Mouse (Mus musculus): ENCODE measurements at regions not wholly inside any gene's neighbourhood (a gene's known extent, or its start where the extent isn't known, plus 50 kb on each side); places are given as distances from the start of the nearest gene placed in this dataset.

GRCm38 (mm10) chr10:117908079-117908675 lies 62.3 kb upstream of the Rap1b start:
- Histone ChIP-seq H3K27me3 (replicated peaks) (no peaks in the 10 kb centered on the region), H3K79me2 (replicated peaks; ENCODE audit: control insufficient read depth, extremely low read depth, insufficient read depth, poor library complexity, severe bottlenecking) (no peaks in the 10 kb centered on the region), H3K4me3 (replicated peaks in 1 of 3; ENCODE audit: low read depth in 2 of 3, low read length in 2 of 3, poor library complexity in 1 of 3) (no peak overlapping the region), H3K9me3 (replicated peaks; ENCODE audit: low read length) (peaks cover 5% of the 10 kb centered on the region), H3K4me2 (ENCODE audit: insufficient read depth, low read depth, poor library complexity, severe bottlenecking) (no peak overlapping the region), H3K4me1 (ENCODE audit: control insufficient read depth in 1 of 2, insufficient read depth in 2 of 2) (peaks cover 12 to 34% of the 10 kb centered on the region in 2 experiments), H3K9ac (ENCODE audit: insufficient read depth, low read depth) (no peak overlapping the region), H3K27ac (ENCODE audit: insufficient read depth, low read depth) (no peak overlapping the region), H3K36me3 (replicated peaks in 1 of 2; ENCODE audit: control insufficient read depth in 1 of 2, insufficient read depth in 1 of 2, low read length in 1 of 2) (no peaks in the 10 kb centered on the region)
- dilution Hi-C loops (cut with MboI; ENCODE audit: extremely low pct_ligation_motif_present, extremely low pct_unique_long_range_greater_than_20kb, low sequenced_read_pairs) = no loop called here
- in situ Hi-C loops (cut with MboI; ENCODE audit: low pct_ligation_motif_present, low pct_unique_long_range_greater_than_20kb, low sequenced_read_pairs) = no loop called here
- no peak for TF ChIP-seq BHLHE40 (IDR thresholded peaks at IDR 0.05; ENCODE audit: low read depth, low read length)
- TF ChIP-seq CHD2 (IDR thresholded peaks at IDR 0.05; ENCODE audit: low read length) = no peak
- TF ChIP-seq MYC (IDR thresholded peaks at IDR 0.05; ENCODE audit: low read depth, low read length) = no peak
- TF ChIP-seq SMC3 (IDR thresholded peaks at IDR 0.05; ENCODE audit: low read depth, low read length) = no peak
- no peak for TF ChIP-seq CTCF (conservative IDR thresholded peaks at IDR 0.05 in 1 of 2, IDR thresholded peaks at IDR 0.05 in 1 of 2; ENCODE audit: low read depth in 2 of 2, low read length in 2 of 2)
- TF ChIP-seq POLR2A (IDR thresholded peaks at IDR 0.05; ENCODE audit: low read depth, low read length) = no peak
- TF ChIP-seq USF2 (conservative IDR thresholded peaks at IDR 0.05; ENCODE audit: low read depth, low read length) = no peak
- no peak for TF ChIP-seq MXI1 (IDR thresholded peaks at IDR 0.05; ENCODE audit: low read depth, low read length)
- no peak for TF ChIP-seq USF1 (IDR thresholded peaks at IDR 0.05; ENCODE audit: low read depth, low read length)
- TF ChIP-seq ETS1 (conservative IDR thresholded peaks at IDR 0.05; ENCODE audit: low read depth, low read length) = no peak
- TF ChIP-seq ELF1 (IDR thresholded peaks at IDR 0.05; ENCODE audit: low read depth, low read length) = no peak
- no peak for TF ChIP-seq NELFE (IDR thresholded peaks at IDR 0.05; ENCODE audit: low read depth, low read length)
- no peak for TF ChIP-seq KAT2A (IDR thresholded peaks at IDR 0.05; ENCODE audit: insufficient replicate concordance, low read length)
- no peak for TF ChIP-seq ZNF384 (IDR thresholded peaks at IDR 0.05; ENCODE audit: low read depth, low read length)
- no peak for TF ChIP-seq RCOR1 (conservative IDR thresholded peaks at IDR 0.05; ENCODE audit: low read depth, low read length)
- DNase-seq (ENCODE audit: extremely low read depth) = no peak

GRCm38 (mm10) chr10:117909155-117909554 lies 63.3 kb upstream of the Rap1b start:
- in situ Hi-C loops (cut with MboI; ENCODE audit: low pct_ligation_motif_present, low pct_unique_long_range_greater_than_20kb, low sequenced_read_pairs) = no loop called here
- H3K9me3 ChIP-seq (replicated peaks; ENCODE audit: low read length) = peaks cover 5% of the 10 kb centered on the region
- peak; percentile 85 for DNase-seq (ENCODE audit: extremely low read depth)
- no peaks in the 10 kb centered on the region for H3K36me3 ChIP-seq (replicated peaks in 1 of 2; ENCODE audit: control insufficient read depth in 1 of 2, insufficient read depth in 1 of 2, low read length in 1 of 2)
- H3K9ac ChIP-seq (ENCODE audit: insufficient read depth, low read depth) = no peak overlapping the region
- H3K4me2 ChIP-seq (ENCODE audit: insufficient read depth, low read depth, poor library complexity, severe bottlenecking) = no peak overlapping the region
- dilution Hi-C loops (cut with MboI; ENCODE audit: extremely low pct_ligation_motif_present, extremely low pct_unique_long_range_greater_than_20kb, low sequenced_read_pairs) = no loop called here
- H3K79me2 ChIP-seq (replicated peaks; ENCODE audit: control insufficient read depth, extremely low read depth, insufficient read depth, poor library complexity, severe bottlenecking) = no peaks in the 10 kb centered on the region
- H3K27me3 ChIP-seq (replicated peaks) = no peaks in the 10 kb centered on the region
- H3K4me3 ChIP-seq (replicated peaks in 1 of 3; ENCODE audit: low read depth in 2 of 3, low read length in 2 of 3, poor library complexity in 1 of 3) = peak overlapping the region in 1 of 3 experiments; percentile 5
- peak overlapping the region; percentile 32; the same call in 1 of the 2 replicates for H3K27ac ChIP-seq (ENCODE audit: insufficient read depth, low read depth)
- H3K4me1 ChIP-seq (ENCODE audit: control insufficient read depth in 1 of 2, insufficient read depth in 2 of 2) = peaks cover 12 to 34% of the 10 kb centered on the region in 2 experiments
- peak; percentile 80 for TF ChIP-seq IRF4 (IDR thresholded peaks at IDR 0.05; ENCODE audit: low read depth, low read length)
- TF ChIP-seq MXI1 (IDR thresholded peaks at IDR 0.05; ENCODE audit: low read depth, low read length) = no peak
- TF ChIP-seq MAFK (IDR thresholded peaks at IDR 0.05; ENCODE audit: insufficient replicate concordance, low read length) = 0 out of 2 replicates have a peak, but pooled peaks have one; percentile 22
- TF ChIP-seq RAD21 (IDR thresholded peaks at IDR 0.05; ENCODE audit: low read depth, low read length) = peak; percentile 14
- TF ChIP-seq ETS1 (conservative IDR thresholded peaks at IDR 0.05; ENCODE audit: low read depth, low read length) = peak; percentile 86
- TF ChIP-seq CHD2 (IDR thresholded peaks at IDR 0.05; ENCODE audit: low read length) = peak; percentile 69
- TF ChIP-seq ZMIZ1 (IDR thresholded peaks at IDR 0.05; ENCODE audit: low read depth, low read length) = no peak
- peak; percentile 86 for TF ChIP-seq BHLHE40 (IDR thresholded peaks at IDR 0.05; ENCODE audit: low read depth, low read length)
- no peak for TF ChIP-seq PAX5 (IDR thresholded peaks at IDR 0.05; ENCODE audit: low read length)
- no peak for TF ChIP-seq ZNF384 (IDR thresholded peaks at IDR 0.05; ENCODE audit: low read depth, low read length)
- peak; percentile 87 for TF ChIP-seq MEF2A (IDR thresholded peaks at IDR 0.05; ENCODE audit: borderline replicate concordance, low read depth, low read length)
- 0 out of 2 replicates have a peak, but pooled peaks have one; percentile 8 for TF ChIP-seq MAX (IDR thresholded peaks at IDR 0.05; ENCODE audit: low read length)
- peak; percentile 62; the same call in 1 of the 2 replicates for TF ChIP-seq TCF12 (IDR thresholded peaks at IDR 0.05; ENCODE audit: low read depth, low read length)
- peak; percentile 91 for TF ChIP-seq MAZ (IDR thresholded peaks at IDR 0.05; ENCODE audit: low read depth, low read length)
- 0 out of 2 replicates have a peak, but pooled peaks have one; percentile 26 for TF ChIP-seq NELFE (IDR thresholded peaks at IDR 0.05; ENCODE audit: low read depth, low read length)
- TF ChIP-seq EP300 (IDR thresholded peaks at IDR 0.05; ENCODE audit: low read length) = peak; percentile 87

All from CH12.LX (cell line).